Mouse (Mus musculus): ENCODE measurements around the gene Spns1.
"Not testable (repeated sequence)": the region's sequence is repeated elsewhere in the genome, so short reads cannot be mapped to it uniquely, and the experiment has no call there.

- TF ChIP-seq FLI1 (IDR thresholded peaks at IDR 0.05; ENCODE audit: low read length); GATA1 (IDR thresholded peaks at IDR 0.05; ENCODE audit: borderline replicate concordance, low read length): not testable (repeated sequence)
Measured at GRCm38 (mm10) chr7:126325576-126326273, 51.5 kb downstream of the Spns1 start.

Measured in megakaryocyte, embryonic 14.5 days (primary cell).